Mouse (Mus musculus) lung, postnatal 36 days (tissue): ENCODE data around the gene Nmur1.

Experiments
- DNase-seq: peaks from one replicate; pipeline ENCODE4 v3.0.0; 2022; ENCODE audit warnings: mixed read lengths

Nmur1 gene

DNA sequence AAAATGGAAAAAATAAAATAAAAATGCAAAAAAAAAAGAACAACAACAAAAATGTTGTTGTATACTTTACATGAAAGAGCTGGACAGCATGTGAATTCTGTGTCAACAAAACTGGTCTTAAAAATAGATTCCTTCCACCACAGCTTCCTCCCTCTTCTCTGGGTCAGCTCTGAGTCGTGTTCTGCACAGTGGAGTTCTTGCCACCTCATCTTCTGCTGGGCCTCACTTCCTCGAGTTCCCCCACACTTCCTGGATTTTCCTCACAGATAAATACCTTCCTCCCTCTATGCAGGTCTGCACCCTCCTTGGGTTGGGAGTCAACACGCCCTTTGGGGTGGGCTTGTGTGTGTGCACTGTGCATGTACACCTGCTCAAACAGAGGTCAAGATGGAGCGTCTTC is 19.7 kb downstream of the Nmur1 start:
- peak; percentile 23 for DNase-seq

DNA sequence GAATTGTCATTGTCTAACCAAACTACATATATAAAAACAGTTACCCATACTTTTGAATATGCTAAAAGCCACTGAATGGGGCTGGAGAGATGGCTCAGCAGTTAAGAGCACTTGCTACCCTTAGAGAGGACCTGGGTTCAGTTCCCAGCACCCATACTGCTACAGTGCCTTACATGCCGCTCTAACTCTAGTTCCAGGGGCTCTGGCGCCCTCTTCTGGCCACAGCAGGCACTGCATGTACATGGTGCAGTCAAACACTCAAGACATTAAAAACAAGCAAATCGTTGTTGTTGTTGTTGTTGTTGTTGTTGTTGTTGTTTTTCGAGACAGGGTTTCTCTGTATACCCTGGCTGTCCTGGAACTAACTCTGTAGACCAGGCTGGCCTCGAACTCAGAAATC is 21.2 kb downstream of the Nmur1 start:
- peak; percentile 37 for DNase-seq

DNA sequence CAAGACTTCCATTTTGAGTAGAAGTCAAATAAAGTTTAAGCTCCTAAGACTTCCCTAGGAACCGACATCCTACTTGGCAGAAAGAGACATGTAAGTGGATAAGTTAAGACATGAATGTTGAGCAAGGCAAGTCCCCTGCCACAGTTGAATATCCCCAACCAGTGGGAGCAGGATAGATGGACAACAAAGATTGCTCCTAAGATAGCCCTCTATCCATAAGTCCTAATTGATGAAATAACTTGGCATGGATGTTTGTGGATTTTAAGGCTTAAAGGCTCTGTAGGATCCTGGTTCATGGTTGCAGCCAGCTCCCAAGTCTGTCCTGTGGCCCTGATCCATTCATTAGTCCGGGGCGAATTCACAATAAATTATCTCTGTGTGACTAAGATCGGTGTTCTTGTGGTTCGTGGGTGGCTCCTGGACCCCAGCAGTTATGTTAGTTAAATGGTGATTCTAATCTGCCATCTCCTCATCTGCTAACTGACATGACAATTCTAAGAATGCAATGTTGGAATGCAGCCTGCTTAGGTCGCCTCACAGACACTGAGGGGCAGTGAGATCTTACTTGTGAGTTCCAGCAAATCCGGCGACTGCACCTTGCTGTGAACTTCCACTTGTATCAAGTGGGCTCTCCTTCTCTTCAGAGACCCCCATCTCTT is 25.8 kb downstream of the Nmur1 start:
- no peak for DNase-seq

DNA sequence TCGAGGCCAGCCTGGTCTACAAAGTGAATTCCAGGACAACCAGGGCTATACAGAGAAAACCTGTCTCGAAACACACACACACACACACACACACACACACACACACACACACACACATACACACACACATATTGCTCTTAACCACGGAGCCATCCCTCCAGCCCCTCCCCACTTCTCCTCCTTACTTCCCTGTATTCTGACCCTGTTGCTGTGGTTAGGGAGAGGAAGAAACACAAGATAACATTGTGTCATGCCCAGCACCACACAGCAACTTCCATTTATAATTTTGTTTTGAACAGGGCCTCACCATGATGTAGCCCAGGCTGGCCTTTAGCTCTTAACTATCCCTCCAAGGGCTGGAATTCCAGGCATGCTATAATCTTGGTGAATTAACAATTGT is 26.7 kb downstream of the Nmur1 start:
- peak; percentile 48 for DNase-seq

DNA sequence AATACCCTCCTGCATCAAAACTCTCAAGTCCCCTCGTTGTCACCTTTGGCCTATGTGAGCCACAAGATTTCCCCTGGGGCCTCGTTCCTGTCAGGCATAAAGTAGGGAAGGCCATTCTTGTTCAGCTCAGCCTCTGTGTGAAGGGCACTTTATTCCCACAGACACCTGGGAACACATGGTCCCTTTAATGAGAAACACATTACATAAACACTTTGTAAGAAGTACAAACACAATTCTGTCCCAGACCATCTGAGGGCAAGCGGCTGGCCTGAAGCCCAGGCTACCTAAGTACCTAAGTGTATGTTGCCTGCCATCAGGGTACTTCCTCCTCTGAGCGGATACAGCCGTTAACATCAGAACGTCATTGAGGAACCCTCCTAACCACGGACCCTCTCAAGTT is 27.8 kb downstream of the Nmur1 start:
- DNase-seq = peak; percentile 75

DNA sequence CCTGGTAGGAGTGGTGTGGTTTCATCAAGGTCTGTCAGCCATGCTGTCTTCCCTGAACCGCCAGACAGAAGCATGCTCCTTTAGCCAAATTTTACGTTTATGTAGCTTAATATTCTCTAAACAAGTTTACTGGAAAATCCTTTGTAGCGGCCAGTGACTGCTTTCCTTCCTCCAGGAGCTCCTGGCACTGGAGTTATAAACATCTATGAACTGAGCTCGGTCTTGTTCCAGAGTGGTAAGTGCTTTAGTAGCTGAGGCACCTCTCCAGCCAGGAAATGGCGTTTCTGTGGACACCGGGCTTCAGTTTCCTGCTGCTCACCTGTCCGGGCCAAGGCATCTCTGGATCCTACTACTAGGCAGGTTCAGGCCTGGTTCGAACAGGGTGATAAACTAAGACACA is 28.4 kb downstream of the Nmur1 start:
- peak; percentile 54 for DNase-seq

DNA sequence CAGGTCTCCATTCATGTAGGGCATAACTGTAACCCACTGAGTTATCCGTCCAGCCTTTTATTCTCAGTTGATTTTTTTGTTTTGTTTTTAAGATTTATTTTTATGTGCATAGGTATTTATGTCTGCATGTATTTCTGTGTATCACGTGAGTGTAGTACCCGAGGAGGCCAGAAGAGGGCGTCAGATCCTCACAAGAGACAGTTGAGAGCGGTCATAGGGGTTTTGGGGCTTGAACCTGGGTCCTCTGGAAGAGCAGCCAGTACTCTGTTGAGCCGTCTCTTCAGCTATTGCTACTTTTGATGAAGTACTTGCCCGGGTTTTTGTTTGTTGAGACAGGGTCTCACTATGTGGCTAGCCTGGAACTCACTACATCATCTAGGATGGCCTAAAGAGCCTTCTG is 30.1 kb downstream of the Nmur1 start:
- no peak for DNase-seq

DNA sequence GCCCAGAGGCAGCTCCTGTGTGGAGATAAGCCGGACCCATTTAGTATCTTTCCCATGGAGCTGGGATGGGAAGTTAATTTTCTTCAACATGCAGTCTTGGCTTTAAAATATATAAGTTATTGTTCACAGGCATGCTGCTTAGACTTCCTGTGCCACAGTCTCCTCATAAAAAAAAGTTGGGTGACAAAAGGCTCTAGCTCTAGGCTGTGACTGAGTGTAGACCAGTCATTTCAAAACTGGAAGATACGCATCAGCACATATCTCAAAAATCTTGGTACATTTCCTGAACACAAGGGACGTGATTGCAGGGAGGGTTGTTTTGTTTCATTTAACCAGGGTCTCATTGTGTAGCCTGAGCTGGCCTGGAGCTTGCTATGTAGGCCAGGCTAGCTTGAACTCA is 31.8 kb downstream of the Nmur1 start:
- no peak for DNase-seq

DNA sequence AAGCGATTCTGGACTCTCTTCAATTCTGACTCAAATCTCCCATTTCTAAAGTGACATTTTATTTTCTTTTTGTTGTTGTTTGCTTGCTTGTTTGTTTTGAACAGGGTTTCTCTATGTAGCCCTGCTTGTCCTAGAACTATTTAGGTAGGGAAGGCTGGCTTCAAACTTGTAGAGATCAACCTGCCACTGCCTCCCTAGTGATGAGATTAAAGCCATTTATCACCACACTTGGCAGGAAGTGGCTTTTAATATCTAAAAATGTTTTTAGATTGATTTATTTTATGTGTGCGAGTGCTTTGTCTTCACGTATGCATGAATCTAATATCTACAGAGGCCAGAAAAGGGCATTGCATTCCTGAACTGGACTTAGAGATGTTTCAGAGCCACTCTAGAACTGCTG is 32.8 kb downstream of the Nmur1 start:
- no peak for DNase-seq

DNA sequence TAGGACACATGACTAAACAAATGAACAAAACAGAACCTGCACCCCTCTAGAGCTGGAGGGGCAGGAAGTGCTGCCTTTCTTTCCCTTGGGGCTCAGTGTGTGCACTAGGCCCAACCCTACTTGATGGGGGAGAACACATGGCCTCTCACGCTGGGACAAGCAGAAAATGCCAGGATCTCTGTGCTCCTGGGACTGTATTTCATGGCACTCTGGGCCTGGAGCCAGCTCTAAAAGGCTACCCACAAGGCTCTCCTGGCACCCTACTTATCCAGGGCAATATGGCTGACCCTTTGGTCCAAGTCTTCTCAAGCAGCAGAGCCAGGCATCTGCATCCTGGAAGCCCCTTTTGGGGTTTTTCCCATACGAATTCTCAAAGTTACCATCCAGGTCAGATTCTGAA is 34.6 kb downstream of the Nmur1 start:
- no peak for DNase-seq

DNA sequence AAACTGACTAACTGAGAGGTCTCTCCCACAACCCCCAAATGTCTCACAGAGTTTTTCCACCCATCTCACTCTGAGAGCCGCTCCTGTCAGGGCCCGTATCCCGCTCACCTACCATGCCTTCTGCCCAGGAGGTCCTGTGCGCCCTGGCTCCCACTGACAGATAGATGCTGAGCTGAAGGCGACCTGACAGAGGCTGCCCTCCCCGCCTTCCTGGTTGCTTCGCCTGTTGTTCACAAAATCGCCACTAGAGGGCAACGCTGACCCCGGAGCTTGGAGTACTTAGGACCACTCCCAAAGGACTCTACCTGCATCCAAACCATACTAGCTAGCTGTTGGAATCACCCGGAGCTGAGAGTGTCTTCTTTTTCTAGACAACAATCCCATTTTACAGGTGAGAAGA is 36.8 kb downstream of the Nmur1 start:
- DNase-seq = peak; percentile 81

DNA sequence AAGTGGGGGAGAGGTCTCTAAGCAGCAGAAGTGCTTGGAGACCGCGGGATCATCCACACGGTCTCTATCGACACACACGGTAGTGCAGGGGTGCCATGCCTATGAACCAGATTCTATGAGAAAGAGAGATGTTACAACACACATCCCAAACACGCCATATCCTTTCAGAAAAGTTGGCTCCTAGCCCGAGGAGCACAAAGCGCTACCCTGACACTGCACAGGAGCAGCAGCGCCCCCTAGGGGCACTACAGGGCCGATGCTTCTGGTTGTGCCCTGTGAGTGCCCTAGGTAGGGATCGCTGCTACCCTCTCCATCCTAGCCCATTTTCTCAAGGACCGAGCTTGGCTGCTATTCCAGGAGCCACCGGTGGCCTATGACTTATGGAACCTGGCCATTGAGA is 45.0 kb downstream of the Nmur1 start:
- peak; percentile 86 for DNase-seq

DNA sequence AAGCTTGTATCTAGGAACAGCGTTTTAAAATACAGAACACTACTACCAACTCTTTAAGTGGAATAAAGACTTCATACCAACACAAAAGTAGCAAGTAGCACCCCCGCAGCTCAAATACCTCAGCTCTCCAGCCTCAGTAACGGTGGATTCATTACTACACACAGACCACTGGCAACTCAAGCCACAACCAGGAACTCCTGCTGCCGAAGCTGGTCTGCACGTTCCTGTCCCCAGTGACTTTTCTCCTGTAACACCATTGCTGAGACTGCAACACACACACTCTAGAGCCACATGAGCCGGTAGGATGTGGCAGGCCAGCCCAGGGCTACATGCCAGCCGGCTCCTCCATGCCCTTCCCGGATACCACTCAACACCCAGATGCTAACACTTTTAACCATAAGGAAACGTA is 46.9 kb downstream of the Nmur1 start:
- DNase-seq = no peak

DNA sequence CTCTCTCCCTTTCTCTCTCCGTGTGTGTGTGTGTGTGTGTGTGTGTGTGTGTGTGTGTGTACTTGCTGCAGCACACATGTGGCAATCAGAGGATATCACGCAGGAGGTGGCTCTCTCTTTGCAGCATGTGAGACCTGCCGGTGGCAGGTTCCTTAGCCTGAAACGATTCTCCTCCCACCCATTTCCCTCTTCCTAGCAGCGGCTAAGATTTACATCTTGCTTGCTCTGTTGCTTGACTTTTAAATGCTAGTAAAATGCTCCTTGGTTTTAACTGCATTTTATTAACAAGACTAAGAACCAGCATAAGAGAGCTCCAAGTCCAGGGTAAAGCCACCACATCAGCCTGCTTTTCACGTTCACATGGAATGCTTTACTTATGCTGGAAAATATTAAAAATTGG is 47.4 kb downstream of the Nmur1 start:
- no peak for DNase-seq

DNA sequence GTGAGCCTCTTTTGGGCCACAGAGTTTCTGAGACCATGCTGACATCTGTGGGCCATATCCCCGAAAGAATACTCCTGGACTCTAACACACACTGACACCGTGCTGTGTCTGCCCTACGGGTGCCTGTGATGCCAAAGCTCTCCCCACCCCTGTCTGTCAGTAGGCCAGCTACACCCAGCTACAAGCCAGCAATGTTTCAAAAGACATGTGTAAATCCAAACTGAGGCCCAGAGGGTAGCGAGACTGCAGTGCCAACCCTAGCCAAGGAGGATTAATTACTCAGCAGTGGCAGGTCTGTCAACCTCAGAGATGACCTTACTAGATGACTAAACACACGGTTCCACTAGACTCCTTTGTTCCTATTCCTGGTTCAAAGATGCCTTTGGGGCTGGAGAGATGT is 49.7 kb downstream of the Nmur1 start:
- no peak for DNase-seq

DNA sequence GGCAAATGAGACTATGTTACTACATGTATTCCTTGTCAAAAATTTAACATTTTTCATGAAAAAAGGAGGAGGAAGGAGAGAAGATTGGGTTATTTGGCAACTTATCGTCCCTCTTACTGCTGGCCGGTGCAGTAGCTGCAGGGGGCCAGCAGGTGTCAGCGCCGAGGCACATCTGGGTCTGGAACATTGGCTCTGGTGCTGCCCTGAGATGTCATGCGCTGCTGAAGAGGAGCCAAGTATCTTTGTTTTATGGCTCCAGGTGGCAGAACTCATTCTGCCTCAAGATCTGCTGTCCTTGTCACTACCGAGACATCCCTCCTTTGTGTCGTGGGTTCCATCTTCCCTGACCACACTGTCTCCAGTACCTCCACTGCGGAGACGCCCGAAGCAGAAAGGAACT is 54.0 kb downstream of the Nmur1 start:
- DNase-seq = peak; percentile 70

DNA sequence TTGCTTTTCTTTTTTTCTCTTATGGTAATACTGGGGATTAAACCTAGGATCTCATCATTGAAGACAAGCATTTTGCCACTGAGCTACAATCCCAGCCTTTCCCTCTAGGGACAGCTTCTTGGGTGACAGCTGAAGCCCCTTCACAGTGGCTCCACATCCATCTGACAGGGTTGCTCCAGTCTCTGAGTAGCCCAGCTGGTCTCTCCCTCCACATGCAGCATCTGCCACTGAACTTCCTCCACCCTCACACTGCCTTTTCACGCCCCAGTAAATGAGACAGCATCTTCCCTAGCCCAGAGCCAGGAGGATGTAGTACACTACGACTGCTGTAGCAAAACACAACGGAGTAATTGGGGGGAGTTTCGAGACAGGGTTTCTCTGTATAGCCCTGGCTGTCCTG is 57.9 kb downstream of the Nmur1 start:
- DNase-seq = no peak

DNA sequence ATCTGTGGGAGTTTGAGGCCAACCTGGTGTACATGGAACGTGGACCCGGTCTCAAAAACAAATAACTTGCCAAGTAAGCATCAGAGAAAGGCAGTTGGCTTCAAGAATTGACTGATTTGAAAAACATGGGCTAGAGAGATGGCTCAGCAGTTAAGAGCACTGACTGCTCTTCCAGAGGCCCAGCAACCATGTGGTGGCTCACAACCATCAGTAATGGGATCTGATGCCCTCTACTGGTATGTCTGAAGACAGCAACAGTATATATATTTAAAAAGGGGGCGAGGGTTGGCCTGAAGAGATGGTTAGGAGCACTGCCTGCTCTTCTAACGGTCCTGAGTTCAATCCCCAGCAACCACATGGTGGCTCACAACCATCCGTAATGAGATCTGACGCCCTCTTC is 62.4 kb downstream of the Nmur1 start:
- DNase-seq = peak; percentile 41

DNA sequence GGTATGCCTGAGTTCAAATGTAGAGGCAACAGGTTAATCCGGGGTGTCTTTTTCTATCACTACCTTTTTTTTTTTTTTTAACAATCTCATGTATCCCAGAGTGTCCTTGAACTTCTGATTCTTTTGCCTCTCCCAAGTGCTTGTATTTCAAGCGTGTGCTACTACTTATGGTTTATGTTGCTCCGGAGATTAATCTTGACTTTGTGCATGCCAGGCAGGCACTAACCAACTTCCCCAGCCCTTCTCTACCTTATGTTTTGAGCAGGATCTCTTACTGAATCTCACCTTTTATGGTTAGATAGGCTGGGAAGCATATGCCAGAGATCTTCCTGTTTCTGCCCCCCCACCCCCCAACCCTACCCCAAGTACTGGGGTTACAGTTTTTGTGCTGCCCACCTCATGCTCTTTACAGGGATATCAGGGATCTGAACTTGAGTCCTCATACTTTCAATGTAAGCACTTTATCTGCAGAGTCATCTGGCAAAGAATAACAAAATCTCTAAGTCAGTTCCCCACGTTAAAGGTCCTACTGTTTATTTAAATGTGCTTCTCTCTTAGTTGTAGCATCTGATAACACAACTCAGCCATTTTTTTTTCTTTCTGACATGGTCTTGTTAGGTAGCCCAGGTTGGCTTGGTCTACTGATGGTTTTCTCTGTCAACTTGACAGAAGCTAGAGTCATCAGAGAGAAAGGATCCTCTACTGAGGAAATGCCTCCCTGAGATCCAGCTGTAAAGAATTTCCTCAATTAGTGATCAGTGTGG is 64.0 kb downstream of the Nmur1 start:
- no peak for DNase-seq

DNA sequence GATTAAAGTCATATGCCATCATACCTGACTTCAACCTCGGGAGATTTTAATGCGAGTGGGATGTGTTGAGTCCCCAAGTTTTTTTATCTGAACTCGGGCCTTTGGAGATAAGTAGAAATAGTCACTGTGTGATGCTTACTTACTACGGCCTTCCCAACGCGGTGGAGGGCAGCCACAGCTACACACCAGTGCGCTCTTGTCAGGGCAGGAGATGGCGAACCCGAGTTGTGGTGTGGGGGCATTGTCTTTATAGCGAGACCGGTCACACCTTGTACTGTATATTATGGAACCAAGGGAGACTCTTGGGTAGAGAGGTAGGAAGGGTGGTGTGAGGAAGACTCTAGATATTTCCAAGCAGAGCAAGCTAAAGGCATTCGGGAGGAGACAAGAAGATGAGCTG is 65.6 kb downstream of the Nmur1 start:
- DNase-seq = no peak

DNA sequence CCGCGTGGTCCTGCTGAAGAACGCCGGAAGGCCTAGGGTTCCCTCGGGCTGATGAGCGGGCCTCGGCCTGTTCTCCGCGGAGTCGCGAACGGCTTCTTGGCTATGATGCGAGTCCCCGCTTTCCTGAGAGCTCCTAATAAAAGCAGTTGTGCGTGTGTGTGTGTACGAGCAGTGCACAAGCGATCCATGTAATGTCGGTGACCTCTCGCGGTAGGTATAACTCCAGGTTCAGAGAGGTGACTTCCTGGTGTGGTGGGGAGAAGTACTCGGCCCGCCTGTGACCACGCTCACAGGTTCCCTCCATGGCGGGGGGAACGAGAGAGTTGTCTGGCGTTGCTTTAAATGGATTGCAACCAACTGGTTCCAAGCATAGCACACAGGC is 66.2 kb downstream of the Nmur1 start:
- DNase-seq = no peak

DNA sequence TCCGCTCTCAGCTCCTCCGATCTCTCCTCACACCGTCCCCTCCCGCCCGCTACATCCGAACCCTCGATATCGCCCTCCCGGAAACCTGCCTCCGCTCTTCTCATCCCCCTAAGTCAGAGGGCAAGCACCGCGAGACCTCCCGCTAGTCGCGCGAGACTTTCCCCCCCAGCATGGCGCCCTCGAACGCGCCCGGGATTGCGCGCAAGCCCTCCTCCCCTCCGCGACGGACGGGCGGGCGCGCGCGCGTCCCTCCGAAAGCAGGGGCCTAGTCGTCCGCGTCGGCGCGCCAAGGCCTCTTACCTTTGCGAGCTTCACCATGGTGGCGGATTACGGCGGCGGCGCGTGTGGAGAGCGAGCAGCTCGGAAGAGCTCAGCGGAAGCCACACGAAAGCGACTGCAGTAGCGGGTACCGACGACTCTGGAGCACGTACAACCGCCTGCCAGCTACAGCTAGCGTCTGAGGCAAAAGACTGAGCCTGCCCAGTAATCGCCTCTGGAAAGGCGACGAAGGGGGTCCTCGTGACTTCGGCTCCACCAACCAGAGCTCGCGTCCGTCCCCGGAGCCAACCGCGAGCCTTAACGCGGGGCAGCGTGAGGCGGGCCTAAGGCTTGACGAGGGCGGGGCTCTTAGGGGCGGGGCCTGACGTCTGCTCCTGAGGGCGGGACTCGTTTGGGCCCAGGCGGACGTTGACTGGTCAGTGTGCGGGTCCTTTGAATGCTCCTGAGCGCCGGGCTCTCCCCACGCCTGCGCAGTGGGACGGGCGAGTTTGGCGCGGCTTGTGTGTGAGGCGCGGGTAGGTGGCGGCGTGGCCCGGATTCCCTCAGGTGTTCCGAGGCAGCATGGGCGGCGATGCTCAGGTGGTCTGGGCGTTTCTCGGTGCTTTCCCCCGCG is 66.9 kb downstream of the Nmur1 start, which contains the start of gene Ncl:
Gene Ncl (minus strand): TSS at position 495 of the 892 bp plus-strand sequence.
- peak; percentile 98 for DNase-seq

DNA sequence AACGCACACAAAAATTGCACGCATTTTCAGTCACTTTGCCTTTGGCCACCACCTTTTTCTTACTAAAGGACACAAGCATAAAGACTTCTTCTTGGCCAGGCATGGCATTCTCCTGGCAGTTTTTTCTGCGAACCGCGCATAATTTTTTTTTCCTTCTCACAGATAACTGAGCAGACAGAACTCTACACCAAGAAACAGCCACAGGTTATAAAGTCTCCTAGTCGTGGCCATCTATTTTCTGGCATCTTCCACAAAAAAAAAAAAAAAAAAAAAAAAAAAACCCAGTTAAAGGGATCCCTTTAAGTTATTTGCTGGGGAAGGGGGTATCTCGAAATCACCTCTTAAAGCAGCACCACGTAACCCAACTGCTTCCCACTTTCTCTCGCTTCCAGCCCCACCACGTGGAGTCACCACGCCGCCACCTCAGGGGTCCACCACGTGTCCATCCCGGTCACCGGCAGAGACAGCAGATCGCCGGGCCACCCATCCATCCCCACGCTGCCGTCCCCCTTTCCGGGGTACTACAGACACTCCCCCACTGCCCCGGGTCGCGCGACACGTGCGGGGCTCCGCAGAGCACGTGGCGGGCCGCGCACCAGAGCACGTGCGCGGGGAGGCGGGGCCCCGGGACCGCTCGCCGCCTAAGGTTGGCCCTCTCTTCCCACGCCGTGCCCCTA is 67.7 kb downstream of the Nmur1 start:
- no peak for DNase-seq
